Mouse (Mus musculus) embryonic facial prominence, embryonic 12.5 days (tissue): ENCODE measurements around the gene Syne3. TPM values are rescaled to one million over a fixed set of nuclear protein-coding genes. Genes with fewer than 3 reads are reported as not detected.

ENCODE experiments used
- microRNA-seq: library from miRNA; unstranded; fragments of <30 nt; microRNA quantifications from one replicate; pipeline ENCODE4, GENCODE M21; 2017
- polyA plus RNA-seq: library from polyadenylated mRNA; unstranded; fragments of >200 nt; fragmentation: Nextera tagmentation; extraction: Ambion mirVana; gene quantifications from 2 replicates; pipeline ENCODE4 v1.2.1, GENCODE M21; 2016

Syne3 gene
- polyA plus RNA-seq, 1 experiment from 2014 or later = 0.79 TPM

Small RNAs within 50 kb of the gene (microRNA-seq; reads per million reads assigned to microRNA genes)
- 1.1 reads per million for gene Mir3069

Other genes with a start within 250 kb of the Syne3 start
- 4.0 and 6.4 TPM in 2 replicates for gene Clmn, start 144.7 kb downstream of the Syne3 start, polyA plus RNA-seq
- gene Glrx5, start 22.9 kb upstream of the Syne3 start, polyA plus RNA-seq = 188 and 196 TPM in 2 replicates
- gene Tcl1b2, start 136.2 kb upstream of the Syne3 start, polyA plus RNA-seq = not detected in 2 replicates
- gene Tcl1b1, start 149.9 kb upstream of the Syne3 start, polyA plus RNA-seq = not detected in 2 replicates
- gene Tcl1b5, start 166.5 kb upstream of the Syne3 start, polyA plus RNA-seq = not detected in 2 replicates
- not detected in 2 replicates for gene Tcl1b3, start 181.2 kb upstream of the Syne3 start, polyA plus RNA-seq
- gene Tcl1b4, start 192.1 kb upstream of the Syne3 start, polyA plus RNA-seq = not detected in 2 replicates
- gene Tcl1, start 213.0 kb upstream of the Syne3 start, polyA plus RNA-seq = not detected in 2 replicates